Mouse (Mus musculus) liver, embryonic 14.5 days (tissue): Measurements from ENCODE around the gene Vezf1. TPM values are rescaled to one million over a fixed set of nuclear protein-coding genes. Genes with fewer than 3 reads are reported as not detected.

Experiments
- ATAC-seq: fragments of 200-750 bp; cut with Nextera tagmentation; 2 replicates; pipeline ENCODE4 v1.8.0; 2017; ENCODE audit warnings: moderate number of reproducible peaks, mild to moderate bottlenecking, moderate library complexity; ENCODE audit not compliant: insufficient read depth
- DNase-seq, 3 experiments: peaks; one replicate each; pipeline ENCODE4 v3.0.0-alpha.2; 2012 to 2013; ENCODE audit warnings: low read depth in 3 of 3, low spot score in 3 of 3
- H3K27ac ChIP-seq: fragments of 300-500 bp; sonication (generic); 2 replicates; pipeline ENCODE4 v1.5.1; 2014; ENCODE audit warnings: moderate library complexity, mild to moderate bottlenecking, control low read depth, inconsistent platforms
- H3K27me3 ChIP-seq: fragments of 300-500 bp; sonication (generic); 2 replicates; pipeline ENCODE4 v1.6.1; 2014; ENCODE audit warnings: mild to moderate bottlenecking, low read length, moderate library complexity; ENCODE audit not compliant: control insufficient read depth, insufficient read depth
- H3K36me3 ChIP-seq: fragments of 300-500 bp; sonication (generic); replicated peaks from 2 replicates; pipeline ENCODE4 v1.6.1; 2014; ENCODE audit warnings: low read depth; ENCODE audit not compliant: control insufficient read depth, insufficient read depth
- H3K4me1 ChIP-seq, 2 experiments: fragments of 200-500 bp in 1 of 2; fragments of 300-500 bp in 1 of 2; sonication (generic) in 1 of 2; replicated peaks; 2 replicates each; pipeline ENCODE4 v1.6.1; 2012 to 2014; ENCODE audit warnings: antibody characterized with exemption in 1 of 2, inconsistent platforms in 1 of 2, low read length in 1 of 2; ENCODE audit not compliant: control insufficient read depth in 2 of 2, insufficient read depth in 2 of 2
- H3K4me2 ChIP-seq: fragments of 300-500 bp; sonication (generic); 2 replicates; pipeline ENCODE4 v1.6.1; 2014; ENCODE audit warnings: low read depth, mild to moderate bottlenecking, control low read depth, moderate library complexity
- H3K4me3 ChIP-seq, 2 experiments: fragments of 200-500 bp in 1 of 2; fragments of 300-500 bp in 1 of 2; sonication (generic) in 1 of 2; 2 replicates each; pipeline ENCODE4 v1.5.1; 2012 to 2014; ENCODE audit warnings: low read depth in 2 of 2, low read length in 2 of 2, mild to moderate bottlenecking in 2 of 2, control low read depth in 1 of 2, inconsistent platforms in 1 of 2, moderate library complexity in 1 of 2; ENCODE audit not compliant: insufficient read depth in 1 of 2
- H3K9ac ChIP-seq: fragments of 300-500 bp; sonication (generic); replicated peaks from 2 replicates; pipeline ENCODE4 v1.6.1; 2014; ENCODE audit warnings: mild to moderate bottlenecking, control low read depth, moderate library complexity
- H3K9me3 ChIP-seq: fragments of 300-500 bp; sonication (generic); 2 replicates; pipeline ENCODE4 v1.6.1; 2016; ENCODE audit warnings: low read length, mixed read lengths; ENCODE audit not compliant: control insufficient read depth
- CTCF ChIP-seq: IDR thresholded peaks from 2 replicates; pipeline ENCODE4 v1.5.1; 2016; ENCODE audit warnings: antibody characterized with exemption, low read depth, control low read depth
- EP300 ChIP-seq: IDR thresholded peaks from 2 replicates; pipeline ENCODE4 v1.6.1; 2016; ENCODE audit warnings: antibody characterized with exemption, low read depth
- WGBS: fragments of 180-500 bp; shearing (Covaris S2); extraction: QIAGEN DNeasy Blood & Tissue Kit; methylation state at CpG from one replicate; pipeline ENCODE4 v1.1.7; 2014; ENCODE audit not compliant: insufficient replicate concordance; 5-methylcytosine and 5-hydroxymethylcytosine counted together
- polyA plus RNA-seq, 2 experiments: library from polyadenylated mRNA; depleted of rRNA in 1 of 2; stranded (reverse) in 1 of 2; unstranded in 1 of 2; fragments of >200 nt; fragmentation: Nextera tagmentation in 1 of 2; extraction: Ambion mirVana in 1 of 2; gene quantifications; 2 replicates each; pipeline versions ENCODE4 v1.2.1 to v1.2.3; 2012 to 2014

The Vezf1 gene
- polyA plus RNA-seq, 2 experiments: 5.7 to 7.5 TPM

GRCm38 (mm10) chr11:88098021-88098729, 30.1 kb downstream of the Vezf1 start, which contains the start of gene Cuedc1:
Gene Cuedc1, plus strand, starts transcription at chr11:88098058.
- TF ChIP-seq CTCF (no peak), EP300 (peak; percentile 58)
- Histone ChIP-seq H3K9me3 (no peaks in the 10 kb centered on the region), H3K9ac (no peak within 1 kb of the TSS), H3K4me3 (peak within 1 kb of the TSS; percentile 41 to 56), H3K27me3 (peaks cover 51% of the 10 kb centered on the region), H3K27ac (no peak within 1 kb of the TSS), H3K4me1 (peaks cover 0 to 5% of the 10 kb centered on the region in 2 experiments; a peak in 2 of 4 replicates), H3K36me3 (no peaks in the 10 kb centered on the region), H3K4me2 (peak within 1 kb of the TSS; percentile 64)
- DNase-seq (no peak), ATAC-seq (no peak)
- WGBS: 17% methylated on average over 17 of the region's 17 CpGs

- under 1% methylated on average over 83 of the region's 95 CpGs for WGBS
- no peaks in the 10 kb centered on the region for H3K9me3 ChIP-seq
- peaks cover 0 to 5% of the 10 kb centered on the region in 2 experiments; a peak in 2 of 4 replicates for H3K4me1 ChIP-seq
- H3K4me2 ChIP-seq: peak overlapping the region; percentile 64
- no peak overlapping the region for H3K27ac ChIP-seq
- H3K36me3 ChIP-seq: no peaks in the 10 kb centered on the region
- DNase-seq (no peak), ATAC-seq (no peak)
- no peak overlapping the region; the same call in 1 of the 2 replicates for H3K9ac ChIP-seq
- TF ChIP-seq CTCF (peak; percentile 25; the same call in 1 of the 2 replicates), EP300 (no peak)
- H3K27me3 ChIP-seq: peaks cover 51% of the 10 kb centered on the region
- peak overlapping the region; percentile 56 for H3K4me3 ChIP-seq
Observed at GRCm38 (mm10) chr11:88098787-88099598, 30.9 kb downstream of the Vezf1 start.

- Histone ChIP-seq H3K27ac (no peak overlapping the region), H3K27me3 (peaks cover 51% of the 10 kb centered on the region), H3K9ac (no peak overlapping the region; the same call in 1 of the 2 replicates), H3K36me3 (no peaks in the 10 kb centered on the region), H3K9me3 (no peaks in the 10 kb centered on the region), H3K4me3 (peak overlapping the region; percentile 56), H3K4me2 (peak overlapping the region; percentile 64), H3K4me1 (peaks cover 0 to 5% of the 10 kb centered on the region in 2 experiments; a peak in 2 of 4 replicates)
- TF ChIP-seq CTCF (no peak), EP300 (no peak)
- 1% methylated on average over 38 of the region's 38 CpGs for WGBS
- ATAC-seq: no peak
- DNase-seq: no peak
Observed at GRCm38 (mm10) chr11:88099599-88100023, 31.5 kb downstream of the Vezf1 start.

GRCm38 (mm10) chr11:88100170-88100569, 32.1 kb downstream of the Vezf1 start:
- no peak for TF ChIP-seq CTCF
- no peak for TF ChIP-seq EP300
- no peaks in the 10 kb centered on the region for H3K9me3 ChIP-seq
- no peak overlapping the region for H3K9ac ChIP-seq
- WGBS: 34% methylated on average over 4 of the region's 4 CpGs
- ATAC-seq (no peak), DNase-seq (no peak)
- no peak overlapping the region for H3K4me3 ChIP-seq
- no peaks in the 10 kb centered on the region for H3K36me3 ChIP-seq
- H3K4me2 ChIP-seq: peak overlapping the region; percentile 64; the same call in 1 of the 2 replicates
- H3K27me3 ChIP-seq: peaks cover 48% of the 10 kb centered on the region
- no peak overlapping the region for H3K27ac ChIP-seq
- peaks cover 0 to 5% of the 10 kb centered on the region in 2 experiments; a peak in 2 of 4 replicates for H3K4me1 ChIP-seq
